Mouse (Mus musculus) CD4-positive, CD25-positive, alpha-beta regulatory T cell, adult 4 months (primary cell): ENCODE measurements around the gene Isg20. TPM values are rescaled to one million over a fixed set of nuclear protein-coding genes. Genes with fewer than 3 reads are reported as not detected.

Experiments
- ATAC-seq: one replicate; pipeline ENCODE4 v1.8.0; 2017
- polyA plus RNA-seq, 2 experiments: library from polyadenylated mRNA; unstranded; fragments of 100-300 nt; shearing (Covaris generic); gene quantifications; one replicate each; pipeline ENCODE4 v1.2.1; 2017

Isg20 gene
- polyA plus RNA-seq, 2 experiments from 2014 or later: 108 to 134 TPM

GRCm38 (mm10) chr7:78904175-78904574, 9.0 kb upstream of the Isg20 start:
- no peak for ATAC-seq

DNA sequence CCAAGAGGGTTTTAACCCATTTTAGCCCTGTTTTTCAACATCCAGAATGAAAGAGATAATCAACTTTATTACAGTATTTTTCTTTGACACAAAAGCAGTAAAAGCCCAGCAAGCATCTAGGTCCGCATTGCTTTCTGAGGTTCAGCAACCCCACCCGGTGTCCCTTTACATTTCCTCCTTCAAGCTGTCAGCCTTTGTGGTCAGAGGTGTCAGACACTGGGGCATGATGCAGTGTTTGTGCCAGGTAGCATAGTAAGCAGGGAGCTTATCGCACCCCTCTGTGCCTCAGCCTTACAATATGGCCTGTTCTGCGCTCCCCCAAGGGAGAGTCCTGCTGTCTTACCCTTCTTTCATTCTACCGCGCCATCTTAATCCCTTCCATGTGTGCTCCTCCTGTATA, 4.2 kb upstream of the Isg20 start:
- ATAC-seq: no peak

- no peak for ATAC-seq
Measured at GRCm38 (mm10) chr7:78910336-78911098, 2.7 kb upstream of the Isg20 start.

DNA sequence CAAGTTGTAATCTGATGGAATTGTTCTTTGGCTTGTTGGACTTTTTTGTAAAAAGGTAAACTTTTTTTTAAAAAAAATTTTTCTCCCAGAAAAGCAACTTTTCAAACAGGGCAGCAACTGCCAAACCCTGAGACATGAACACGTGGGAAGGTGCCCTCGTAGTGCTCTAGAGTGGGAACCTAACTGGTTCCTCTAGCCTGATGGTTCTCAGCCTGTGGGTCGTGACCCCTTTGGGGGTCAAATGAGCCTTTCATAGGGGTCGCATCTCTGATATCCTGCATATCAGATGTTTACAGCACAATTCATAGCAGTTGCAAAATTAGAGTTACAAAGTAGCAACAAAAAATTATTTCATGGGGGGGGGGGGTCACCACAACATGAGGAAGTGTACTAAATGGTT, 2.0 kb upstream of the Isg20 start:
- no peak for ATAC-seq

- peak; percentile 73 for ATAC-seq
Measured at GRCm38 (mm10) chr7:78912253-78912973, 811 bp upstream of the Isg20 start.

DNA sequence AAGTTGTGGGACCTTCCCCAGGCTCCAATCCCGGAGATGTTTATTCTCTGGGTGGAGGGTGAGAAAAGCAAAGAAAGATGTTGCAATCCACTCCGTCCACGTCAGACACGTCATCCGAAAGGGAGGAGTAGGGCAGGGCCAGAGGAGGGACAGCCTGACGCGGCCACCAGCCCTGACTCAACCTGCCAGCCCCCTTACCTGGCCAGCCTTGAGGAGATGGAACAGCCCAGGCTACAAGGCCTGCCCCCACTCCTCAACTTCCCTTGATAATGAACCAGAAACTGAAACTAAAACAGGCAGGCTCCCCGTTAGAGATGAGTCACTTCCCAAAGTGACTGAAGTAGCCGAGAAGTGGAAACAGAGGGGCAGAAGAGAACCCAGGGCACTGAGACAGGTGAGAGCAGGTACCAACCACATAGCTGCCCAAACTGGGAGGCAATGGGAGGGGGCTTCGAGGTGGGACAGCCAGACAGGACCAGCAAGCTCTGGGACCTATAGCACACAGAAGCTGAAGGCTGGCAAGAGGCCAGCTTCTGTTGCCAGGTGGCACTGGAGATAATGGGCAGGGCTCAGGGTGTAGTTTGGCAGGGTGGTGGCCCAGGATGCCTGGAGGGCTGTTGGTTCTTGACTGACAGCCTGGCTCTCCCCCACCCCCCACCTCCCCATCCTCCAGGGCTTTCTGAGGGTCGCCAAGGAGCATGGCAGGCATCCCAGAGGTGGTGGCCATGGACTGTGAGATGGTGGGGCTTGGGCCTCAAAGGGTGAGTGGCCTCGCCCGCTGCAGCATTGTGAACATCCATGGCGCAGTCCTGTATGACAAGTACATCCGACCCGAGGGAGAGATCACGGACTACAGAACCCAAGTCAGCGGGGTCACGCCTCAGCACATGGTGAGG, 673 bp downstream of the Isg20 start:
- ATAC-seq: peak; percentile 83

- ATAC-seq: no peak
Measured at GRCm38 (mm10) chr7:78914545-78914845, 1.3 kb downstream of the Isg20 start.

DNA sequence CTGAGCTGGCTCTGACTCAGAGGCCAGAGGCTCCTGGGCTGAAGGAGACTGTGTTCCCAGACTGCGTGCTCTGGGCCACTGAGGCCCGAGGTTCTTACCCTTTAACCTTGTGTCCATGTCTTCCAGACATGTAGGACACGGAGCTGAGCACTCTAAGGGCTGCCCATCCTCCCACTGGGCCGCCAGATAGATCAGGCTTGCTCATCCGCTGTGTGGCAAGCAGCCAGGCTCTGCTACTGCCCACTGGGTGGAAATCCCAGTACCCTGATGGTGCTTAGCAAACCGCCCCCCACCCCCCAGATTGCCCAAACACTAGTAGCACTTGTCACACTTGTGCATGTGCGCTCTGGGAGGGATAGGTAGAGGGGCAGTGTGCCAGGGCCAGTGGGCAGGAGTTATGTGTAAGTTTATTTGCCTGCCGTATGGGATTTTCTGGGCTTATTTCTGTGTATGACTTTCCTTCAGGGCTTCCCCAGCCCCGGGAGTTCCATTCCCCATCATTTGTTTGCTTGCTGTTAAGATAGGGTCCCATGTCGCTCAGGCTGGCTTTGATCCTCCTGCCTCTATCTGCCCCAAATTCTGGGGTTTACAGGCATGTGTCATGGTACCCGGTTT, 1.8 kb downstream of the Isg20 start:
- ATAC-seq: no peak

DNA sequence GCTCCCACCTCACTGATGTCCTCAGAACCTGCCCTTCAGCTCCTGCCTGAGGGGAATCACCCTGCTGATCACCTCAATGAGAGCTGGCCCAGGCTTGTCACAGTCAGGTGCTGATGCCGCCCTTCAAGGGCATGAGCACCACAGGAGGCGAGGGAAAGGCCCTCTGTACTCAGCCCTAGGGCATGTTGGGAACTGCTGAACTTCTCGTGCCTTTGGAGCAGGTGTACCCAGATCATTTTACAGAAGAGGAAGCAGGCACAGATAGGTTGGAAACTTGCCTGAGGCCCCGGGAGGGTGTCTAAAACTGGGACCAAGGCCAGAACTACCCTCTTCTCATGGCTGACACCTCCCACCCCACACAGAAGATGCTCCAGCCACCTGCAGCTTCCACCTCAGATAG, 5.5 kb downstream of the Isg20 start:
- ATAC-seq: no peak

GRCm38 (mm10) chr7:78922506-78922905, 9.3 kb downstream of the Isg20 start:
- no peak for ATAC-seq

- peak; percentile 80 for ATAC-seq
Measured at GRCm38 (mm10) chr7:78924300-78924699, 11.1 kb downstream of the Isg20 start.

- ATAC-seq: no peak
Measured at GRCm38 (mm10) chr7:78924796-78925195, 11.6 kb downstream of the Isg20 start.

DNA sequence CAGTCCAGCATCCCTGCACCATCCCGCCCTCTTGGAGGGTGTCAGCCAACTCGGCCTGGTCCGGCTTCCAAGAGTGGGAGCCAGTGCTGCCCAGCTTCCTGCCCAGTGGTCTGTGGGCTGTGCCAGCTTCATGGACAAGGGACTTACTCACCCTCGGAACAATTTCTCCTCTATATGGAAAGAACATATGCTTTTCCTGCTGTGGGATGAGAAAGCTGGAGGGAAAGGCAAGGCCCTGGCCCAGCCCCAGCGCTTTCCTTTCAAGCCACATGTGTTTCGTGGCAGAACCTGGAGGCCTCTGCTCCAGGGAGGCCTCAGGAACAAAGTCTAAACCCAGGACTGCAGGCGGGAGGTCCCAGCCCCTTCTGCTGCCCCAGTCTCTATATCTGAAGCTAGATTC, 12.5 kb downstream of the Isg20 start:
- ATAC-seq: no peak

GRCm38 (mm10) chr7:78926156-78926555, 12.9 kb downstream of the Isg20 start:
- no peak for ATAC-seq

- ATAC-seq: no peak
Measured at GRCm38 (mm10) chr7:78927266-78927665, 14.0 kb downstream of the Isg20 start.

- ATAC-seq: no peak
Measured at GRCm38 (mm10) chr7:78938957-78939602, 25.9 kb downstream of the Isg20 start.

GRCm38 (mm10) chr7:78940971-78941370, 27.7 kb downstream of the Isg20 start:
- no peak for ATAC-seq

GRCm38 (mm10) chr7:78942544-78942943, 29.3 kb downstream of the Isg20 start:
- no peak for ATAC-seq

DNA sequence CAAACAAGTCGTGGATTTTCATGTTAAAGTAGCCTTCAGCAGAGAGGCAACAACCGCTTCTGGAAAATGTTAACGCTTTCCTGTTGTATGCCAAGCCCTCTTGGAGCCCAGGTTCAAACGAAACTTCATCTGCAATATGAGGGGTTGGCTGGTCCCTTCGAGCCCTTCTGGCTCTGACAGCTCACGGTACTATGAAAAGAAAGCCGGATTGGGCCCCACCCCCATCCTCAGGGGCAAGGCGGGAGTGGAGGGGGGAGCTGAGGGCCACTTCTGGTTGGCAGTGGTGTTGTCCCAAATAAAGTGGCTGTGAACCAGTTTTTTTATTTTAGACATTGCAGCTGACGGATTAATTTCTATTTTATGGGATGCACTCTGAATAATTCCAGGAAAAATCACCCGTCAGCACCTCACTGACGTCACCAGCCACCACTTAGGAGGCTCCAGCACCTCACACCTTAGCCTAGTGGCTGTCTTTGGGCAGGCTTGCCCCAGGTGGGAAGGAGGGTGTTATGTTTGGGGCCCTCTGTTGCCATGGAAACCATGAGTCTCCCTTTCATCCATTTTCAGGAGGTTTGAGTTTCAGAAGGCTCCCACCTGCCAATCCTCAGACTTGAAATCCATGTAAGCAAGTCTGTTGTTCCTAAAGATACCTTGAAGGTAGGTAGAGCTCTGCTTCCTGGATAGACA, 40.8 kb downstream of the Isg20 start:
- ATAC-seq: no peak

GRCm38 (mm10) chr7:78954619-78955018, 41.4 kb downstream of the Isg20 start:
- ATAC-seq: no peak

DNA sequence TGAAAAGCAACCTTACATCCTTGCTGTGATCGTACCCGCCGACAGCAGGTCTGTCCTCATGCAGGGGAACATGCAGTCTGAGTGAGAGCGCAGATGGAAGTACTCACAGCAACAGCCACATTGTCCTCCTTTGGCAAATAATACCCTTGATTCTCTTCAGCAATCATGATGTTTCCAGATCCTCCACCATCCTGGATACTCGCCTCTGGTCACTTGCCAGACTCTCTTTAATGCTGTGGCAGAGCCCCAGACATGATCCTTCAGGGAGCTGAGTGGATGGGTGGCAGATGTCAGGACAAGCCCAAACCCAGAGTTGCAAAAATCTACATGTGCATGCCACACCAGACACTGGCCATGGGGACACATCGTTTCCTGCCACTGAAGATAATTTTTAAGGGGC, 41.9 kb downstream of the Isg20 start:
- ATAC-seq: no peak
